Mouse (Mus musculus) bone marrow, adult 2 months (tissue): Measurements from ENCODE around the gene Lsamp. TPM values are rescaled to one million over a fixed set of nuclear protein-coding genes. Genes with fewer than 3 reads are reported as not detected.

Experiments
- H3K27ac ChIP-seq: fragments of 200-500 bp; 2 replicates; pipeline ENCODE4 v1.5.1; 2012; ENCODE audit warnings: low read depth, mild to moderate bottlenecking, control low read depth, inconsistent platforms, low read length; ENCODE audit not compliant: control insufficient read depth, poor library complexity, insufficient read depth
- H3K4me1 ChIP-seq: fragments of 200-500 bp; 2 replicates; pipeline ENCODE4 v1.6.1; 2011; ENCODE audit warnings: low read length; ENCODE audit not compliant: control insufficient read depth, insufficient read depth
- H3K4me3 ChIP-seq: fragments of 200-500 bp; replicated peaks from 2 replicates; pipeline ENCODE3; 2011; ENCODE audit warnings: mild to moderate bottlenecking, low read depth, low read length, control low read depth; ENCODE audit not compliant: control insufficient read depth
- CTCF ChIP-seq: fragments of 200-500 bp; IDR thresholded peaks from 2 replicates; pipeline ENCODE4 v1.5.1; 2011; ENCODE audit warnings: low read length, control low read depth; ENCODE audit not compliant: control insufficient read depth, insufficient read depth
- POLR2A ChIP-seq: fragments of 200-500 bp; IDR thresholded peaks from 2 replicates; pipeline ENCODE4 v1.6.1; 2011; ENCODE audit warnings: low read depth, mild to moderate bottlenecking, control low read depth, low read length, borderline replicate concordance; ENCODE audit not compliant: control insufficient read depth
- WGBS: fragments of 180-500 bp; shearing (Covaris S2); methylation state at CpG from one replicate; pipeline ENCODE4 v1.1.7; 2018; 5-methylcytosine and 5-hydroxymethylcytosine counted together
- polyA plus RNA-seq: library from polyadenylated mRNA; stranded (reverse); fragments of >200 nt; gene quantifications from 2 replicates; pipeline ENCODE4 v1.2.4, GENCODE M21; 2011; ENCODE audit warnings: low replicate concordance; ENCODE audit not compliant: missing spikeins, insufficient read depth, insufficient read length

Gene Lsamp
- polyA plus RNA-seq, 1 experiment = not detected

- no peak overlapping the region for H3K27ac ChIP-seq
- H3K4me3 ChIP-seq = no peak overlapping the region
- no peaks in the 10 kb centered on the region for H3K4me1 ChIP-seq
- 50% methylated on average over 12 of the region's 12 CpGs for whole genome bisulfite sequencing
- TF ChIP-seq CTCF (no peak), POLR2A (no peak)
Measured at GRCm38 (mm10) chr16:41258145-41259035, 1274.2 kb downstream of the Lsamp start.

GRCm38 (mm10) chr16:41275999-41276671 lies 1292.0 kb downstream of the Lsamp start:
- Histone ChIP-seq H3K4me3 (no peak overlapping the region), H3K27ac (no peak overlapping the region), H3K4me1 (no peaks in the 10 kb centered on the region)
- WGBS = 87% methylated on average over 2 of the region's 2 CpGs
- no peak for TF ChIP-seq CTCF
- no peak for TF ChIP-seq POLR2A

- no peak overlapping the region for H3K27ac ChIP-seq
- WGBS = 59% methylated on average over 3 of the region's 3 CpGs
- no peak for TF ChIP-seq POLR2A
- TF ChIP-seq CTCF = no peak
- no peak overlapping the region for H3K4me3 ChIP-seq
- no peaks in the 10 kb centered on the region for H3K4me1 ChIP-seq
Measured at GRCm38 (mm10) chr16:41317992-41318391, 1333.8 kb downstream of the Lsamp start.

GRCm38 (mm10) chr16:41343431-41343830 lies 1359.3 kb downstream of the Lsamp start:
- Histone ChIP-seq H3K4me3 (no peak overlapping the region), H3K27ac (no peak overlapping the region)
- 67% methylated on average over 1 of the region's 1 CpGs for WGBS

GRCm38 (mm10) chr16:41365138-41365537 lies 1381.0 kb downstream of the Lsamp start:
- no peaks in the 10 kb centered on the region for H3K4me1 ChIP-seq
- H3K27ac ChIP-seq = no peak overlapping the region
- WGBS = 68% methylated on average over 2 of the region's 2 CpGs
- no peak overlapping the region for H3K4me3 ChIP-seq
- TF ChIP-seq POLR2A = no peak
- TF ChIP-seq CTCF = no peak

More at GRCm38 (mm10) chr16:41343431-41343830, 1359.3 kb downstream of the Lsamp start:
- no peaks in the 10 kb centered on the region for H3K4me1 ChIP-seq
- TF ChIP-seq CTCF (no peak), POLR2A (no peak)

GRCm38 (mm10) chr16:41383702-41384101 lies 1399.5 kb downstream of the Lsamp start:
- 55% methylated on average over 3 of the region's 3 CpGs for WGBS
- H3K4me3 ChIP-seq = no peak overlapping the region
- H3K4me1 ChIP-seq = no peaks in the 10 kb centered on the region
- H3K27ac ChIP-seq = no peak overlapping the region
- no peak for TF ChIP-seq POLR2A
- no peak for TF ChIP-seq CTCF

GRCm38 (mm10) chr16:41384288-41384687 lies 1400.1 kb downstream of the Lsamp start:
- Histone ChIP-seq H3K27ac (no peak overlapping the region), H3K4me3 (no peak overlapping the region), H3K4me1 (no peaks in the 10 kb centered on the region)
- no peak for TF ChIP-seq POLR2A
- TF ChIP-seq CTCF = no peak
- WGBS = 65% methylated on average over 1 of the region's 1 CpGs

- WGBS = 59% methylated on average over 7 of the region's 7 CpGs
- TF ChIP-seq POLR2A (no peak), CTCF (no peak)
- H3K4me3 ChIP-seq = no peak overlapping the region
- no peaks in the 10 kb centered on the region for H3K4me1 ChIP-seq
- H3K27ac ChIP-seq = no peak overlapping the region
Measured at GRCm38 (mm10) chr16:41408850-41409249, 1424.7 kb downstream of the Lsamp start.
